Mouse (Mus musculus) urinary bladder, postnatal 10 days (tissue): ENCODE data around the gene Ambn.
"Not testable (repeated sequence)": the region's sequence is repeated elsewhere in the genome, so short reads cannot be mapped to it uniquely, and the experiment has no call there.

ENCODE experiments used
- DNase-seq: peaks from one replicate; pipeline ENCODE4 v3.0.0; 2022; ENCODE audit warnings: low spot score

The Ambn gene

GRCm38 (mm10) chr5:88455691-88456090, at the start of gene Ambn:
Gene Ambn (plus strand): TSS chr5:88455991.
- DNase-seq, result no peak

GRCm38 (mm10) chr5:88420319-88421065, 35.3 kb upstream of the Ambn start:
- no peak for DNase-seq

GRCm38 (mm10) chr5:88424892-88425291, 30.9 kb upstream of the Ambn start:
- DNase-seq, result not testable (repeated sequence)

GRCm38 (mm10) chr5:88426753-88427152, 29.0 kb upstream of the Ambn start:
- DNase-seq, result no peak

GRCm38 (mm10) chr5:88467471-88467870, 11.7 kb downstream of the Ambn start:
- no peak for DNase-seq

GRCm38 (mm10) chr5:88468807-88469704, 13.3 kb downstream of the Ambn start:
- no peak for DNase-seq

- no peak for DNase-seq
Observed at GRCm38 (mm10) chr5:88487675-88488074, 31.9 kb downstream of the Ambn start, which contains the start of gene Enam. Gene Enam (plus strand): TSS chr5:88487975.

- no peak for DNase-seq
Observed at GRCm38 (mm10) chr5:88489004-88489403, 33.2 kb downstream of the Ambn start.

GRCm38 (mm10) chr5:88491111-88491510, 35.3 kb downstream of the Ambn start:
- DNase-seq, result no peak

- DNase-seq, result no peak
Observed at GRCm38 (mm10) chr5:88499781-88500180, 44.0 kb downstream of the Ambn start.

GRCm38 (mm10) chr5:88508555-88508954, 52.8 kb downstream of the Ambn start:
- DNase-seq, result no peak

GRCm38 (mm10) chr5:88508990-88509389, 53.2 kb downstream of the Ambn start:
- DNase-seq, result no peak
